Mouse (Mus musculus) NIH3T3 (cell line): ENCODE measurements around the gene Rpp30.

ENCODE experiments used
- DNase-seq: peaks from one replicate; pipeline ENCODE4 v3.0.0-alpha.2; 2012; ENCODE audit warnings: low read depth

Rpp30 gene

DNA sequence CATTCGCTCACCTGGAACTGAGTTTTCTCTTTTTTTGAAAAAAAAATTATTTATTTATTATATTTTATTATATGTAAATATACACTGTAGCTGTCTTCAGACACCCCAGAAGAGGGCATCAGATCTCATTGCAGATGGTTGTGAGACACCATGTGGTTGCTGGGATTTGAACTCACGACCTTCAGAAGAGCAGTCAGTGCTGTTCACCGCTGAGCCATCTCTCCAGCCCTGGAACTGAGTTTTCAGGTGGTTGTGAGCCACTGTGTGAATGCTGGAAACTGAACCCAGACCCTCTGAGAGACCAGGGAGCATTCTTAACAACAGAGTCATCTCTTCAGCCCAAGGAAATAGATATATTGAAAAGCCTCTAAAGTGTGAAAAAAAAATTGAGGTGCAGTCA, 44.9 kb downstream of the Rpp30 start:
- no peak for DNase-seq

DNA sequence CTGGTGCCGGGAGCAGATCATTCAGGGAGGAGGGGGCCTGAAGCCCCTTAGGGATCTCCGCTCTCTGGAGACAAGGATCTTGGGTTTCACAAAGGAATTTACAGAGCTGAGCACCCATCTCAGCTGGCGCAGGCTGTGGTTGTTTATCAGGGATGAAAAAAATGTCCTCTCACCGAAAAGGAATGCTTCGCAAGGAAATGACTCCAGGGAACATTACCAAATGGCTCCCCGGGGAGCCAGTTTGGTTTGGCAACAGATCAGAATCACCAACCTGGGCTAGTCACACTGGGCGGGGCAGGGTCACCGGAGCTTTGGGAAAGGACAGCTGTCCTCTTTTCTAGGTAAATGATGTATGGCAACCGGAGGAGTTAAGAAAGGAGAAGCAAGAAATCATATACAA, 45.7 kb downstream of the Rpp30 start:
- peak; percentile 92 for DNase-seq

DNA sequence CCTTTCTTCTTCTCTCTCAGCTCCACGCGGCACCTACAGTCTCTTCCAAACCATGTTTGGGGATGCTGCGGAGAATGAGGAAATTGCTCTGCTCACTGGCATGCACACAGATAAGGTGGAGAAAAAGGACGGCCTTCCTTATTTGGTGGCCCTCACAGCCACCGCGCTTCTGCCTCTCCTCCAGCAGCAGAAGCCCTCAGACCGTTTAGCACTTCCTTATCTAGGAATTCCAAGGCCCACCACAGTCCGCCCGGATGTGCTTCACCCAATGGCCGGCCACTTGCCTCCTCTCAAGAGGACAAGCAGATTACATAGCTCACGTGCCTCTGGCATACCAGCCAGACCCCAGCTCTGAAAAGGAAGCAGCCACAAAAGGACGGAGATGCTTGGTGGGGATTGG, 46.1 kb downstream of the Rpp30 start:
- no peak for DNase-seq

DNA sequence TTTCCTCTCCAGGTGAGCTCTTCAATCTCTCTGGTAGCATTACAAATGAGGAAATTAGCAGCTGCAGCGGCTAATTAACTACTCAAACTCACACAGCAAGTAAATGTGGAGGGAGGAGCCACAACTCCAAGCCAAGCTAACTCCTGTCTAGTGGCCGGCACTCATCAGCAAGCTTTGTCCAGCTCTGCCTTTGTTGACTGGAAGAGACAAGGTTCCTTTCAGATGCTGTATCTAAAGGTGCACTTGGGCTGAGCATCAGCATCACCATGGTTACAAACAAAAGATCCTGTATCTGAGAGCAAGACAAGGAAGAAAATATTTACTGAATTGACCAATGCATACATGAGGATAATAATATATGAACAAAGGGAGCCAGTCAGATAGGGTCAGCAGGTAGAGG, 46.7 kb downstream of the Rpp30 start:
- no peak for DNase-seq

DNA sequence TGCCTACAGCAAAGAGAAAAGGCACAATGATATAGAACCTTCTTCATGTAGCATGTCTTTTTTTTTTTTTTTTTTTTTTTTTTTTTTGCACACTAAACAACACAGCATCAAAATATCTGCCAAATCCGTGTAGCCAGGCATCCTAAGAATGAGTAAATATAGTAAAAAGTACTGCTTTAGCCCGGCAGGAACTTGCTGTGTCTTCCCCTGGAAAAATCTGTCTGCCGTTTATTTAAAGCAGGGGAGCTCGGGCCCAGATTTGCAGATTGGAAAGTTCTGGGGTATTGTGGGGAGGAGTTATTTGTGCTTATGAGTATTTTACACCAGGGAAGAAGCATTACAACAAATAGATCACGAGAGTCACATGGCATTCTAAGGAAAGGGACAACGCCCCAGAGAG, 48.5 kb downstream of the Rpp30 start:
- DNase-seq = peak; percentile 68

DNA sequence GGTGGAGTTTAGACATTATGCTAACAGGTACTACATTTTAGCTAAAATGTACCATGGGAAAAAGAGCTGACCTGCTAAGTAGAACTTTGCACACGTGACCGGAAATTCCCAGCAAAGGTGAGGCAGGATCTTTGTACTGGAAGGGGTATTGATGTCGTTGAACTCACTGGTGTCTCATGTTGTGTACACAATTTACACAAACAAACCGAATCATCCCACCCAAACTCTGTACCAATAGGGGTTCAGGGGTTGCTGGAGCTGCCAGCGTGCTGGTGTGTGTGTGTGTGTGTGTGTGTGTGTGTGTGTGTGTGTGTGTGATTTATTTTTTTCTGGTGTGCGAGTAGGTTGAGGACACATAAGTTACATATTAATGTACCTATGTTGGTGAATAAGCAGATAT, 49.5 kb downstream of the Rpp30 start:
- no peak for DNase-seq

DNA sequence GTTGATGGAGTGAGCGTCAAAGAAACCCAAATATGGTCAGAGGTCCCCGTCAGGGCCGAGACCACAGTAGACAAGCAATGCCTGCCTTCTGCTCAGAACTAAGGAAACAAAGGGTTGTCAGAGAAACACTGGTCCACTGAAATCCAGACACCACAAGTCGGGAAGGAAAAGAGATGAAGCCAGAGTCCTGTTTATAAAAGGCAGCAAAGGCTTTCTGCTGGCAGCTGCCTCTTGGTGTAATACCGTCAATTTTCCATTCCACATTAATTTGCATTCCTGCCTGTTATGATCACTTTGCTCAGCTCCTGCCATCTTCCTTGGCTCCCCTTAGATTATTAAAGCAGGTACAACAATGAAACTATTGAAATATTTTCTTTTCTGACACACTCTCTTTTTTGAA, 50.2 kb downstream of the Rpp30 start:
- no peak for DNase-seq

DNA sequence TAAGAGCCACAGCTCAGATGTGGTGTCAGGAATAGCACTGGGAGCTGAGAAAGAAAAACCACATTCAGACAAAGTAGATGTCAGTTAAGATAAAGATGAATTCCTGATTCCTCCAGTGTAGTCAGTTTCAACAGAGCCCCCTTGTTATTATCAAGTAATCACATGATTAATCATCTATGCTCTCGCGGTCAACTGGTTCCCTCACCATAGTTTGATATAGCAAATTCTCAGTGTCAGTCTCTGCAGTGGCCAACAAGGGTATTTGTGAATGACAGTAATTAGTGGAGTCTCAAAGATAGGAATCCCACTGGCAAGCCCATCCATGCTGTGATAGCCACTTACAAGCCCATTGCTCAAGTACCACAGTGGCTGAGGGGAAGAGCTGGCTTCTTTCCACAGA, 60.1 kb downstream of the Rpp30 start:
- DNase-seq = no peak

DNA sequence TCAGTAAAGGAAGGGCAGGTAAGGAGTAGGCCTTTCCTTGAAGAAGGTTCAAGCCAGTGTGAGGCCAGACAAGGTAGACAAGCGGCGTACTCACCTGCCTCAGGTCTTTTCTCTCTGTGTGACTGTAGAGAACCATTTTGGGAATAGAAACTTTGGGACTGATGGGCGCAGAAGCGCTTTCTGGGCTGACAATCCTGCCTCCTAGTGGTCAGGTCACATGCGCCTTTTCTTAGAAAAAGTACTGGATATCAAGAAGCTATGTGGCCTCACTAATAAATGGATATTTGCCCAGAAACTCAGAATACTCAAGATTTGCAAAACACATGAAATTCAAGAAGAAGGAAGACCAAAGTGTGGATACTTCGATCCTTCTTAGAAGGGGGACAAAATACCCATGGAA, 65.1 kb downstream of the Rpp30 start:
- no peak for DNase-seq

DNA sequence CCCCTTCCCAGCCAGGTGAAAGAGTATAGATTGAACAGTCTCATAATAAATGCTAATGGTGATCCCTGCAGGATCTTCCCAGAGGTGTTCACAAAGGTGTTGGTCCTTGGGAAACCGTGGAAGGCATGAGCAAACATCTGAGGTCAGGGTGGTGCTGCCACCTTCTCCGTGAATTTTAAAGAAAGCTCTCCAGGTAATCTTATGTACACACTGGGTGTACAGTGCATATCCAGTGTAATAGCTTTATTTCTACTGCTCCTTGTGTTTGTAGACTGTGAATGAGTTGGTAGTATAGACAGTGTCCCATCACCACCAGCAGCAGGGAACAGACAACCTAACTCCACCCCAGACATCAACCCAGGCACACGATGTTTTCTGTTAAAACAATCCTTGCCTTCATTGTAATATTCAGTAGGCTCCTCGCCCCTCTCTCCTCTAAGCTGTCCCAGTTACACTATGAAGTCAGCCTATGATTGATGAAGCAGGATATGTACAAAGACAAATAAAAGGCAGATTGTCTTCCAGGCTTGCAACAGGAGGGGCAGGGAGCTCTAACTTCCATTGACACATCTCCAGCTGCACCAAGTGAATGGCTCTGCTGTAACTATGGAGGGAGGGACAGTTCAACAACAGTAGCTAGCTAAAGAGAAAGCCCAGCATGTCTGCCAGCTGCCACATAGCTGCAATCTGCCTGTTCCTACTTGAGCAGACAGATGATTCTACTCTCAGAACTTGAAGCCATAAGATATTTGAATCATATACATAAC, 66.9 kb downstream of the Rpp30 start:
- peak; percentile 51 for DNase-seq
